Mouse (Mus musculus) hindbrain, postnatal 0 days (tissue): ENCODE results near the gene Smurf2. TPM values are rescaled to one million over a fixed set of nuclear protein-coding genes. Genes with fewer than 3 reads are reported as not detected.

ENCODE experiments used
- ATAC-seq: fragments of 200-750 bp; cut with Nextera tagmentation; 2 replicates; pipeline ENCODE4 v1.8.0; 2017; ENCODE audit warnings: mild to moderate bottlenecking, moderate TSS enrichment, moderate library complexity
- DNase-seq: peaks from one replicate; pipeline ENCODE4 v3.0.0-alpha.2; 2015; ENCODE audit warnings: low spot score
- H3K27ac ChIP-seq: fragments of 300-500 bp; sonication (generic); 2 replicates; pipeline ENCODE4 v1.5.1; 2014; ENCODE audit warnings: mild to moderate bottlenecking
- H3K27me3 ChIP-seq: fragments of 300-500 bp; sonication (generic); 2 replicates; pipeline ENCODE4 v1.6.1; 2014; ENCODE audit warnings: low read length, mixed read lengths; ENCODE audit not compliant: insufficient read depth
- H3K36me3 ChIP-seq: fragments of 300-500 bp; sonication (generic); 2 replicates; pipeline ENCODE4 v1.6.1; 2014; ENCODE audit warnings: low read length, mixed read lengths; ENCODE audit not compliant: insufficient read depth
- H3K4me1 ChIP-seq: fragments of 300-500 bp; sonication (generic); 2 replicates; pipeline ENCODE4 v1.6.1; 2014; ENCODE audit warnings: antibody characterized with exemption, low read length, mixed read lengths; ENCODE audit not compliant: insufficient read depth
- H3K4me2 ChIP-seq: fragments of 300-500 bp; sonication (generic); 2 replicates; pipeline ENCODE4 v1.6.1; 2014; ENCODE audit warnings: low read depth, mild to moderate bottlenecking, low read length, moderate library complexity, mixed read lengths
- H3K4me3 ChIP-seq: fragments of 300-500 bp; sonication (generic); 2 replicates; pipeline ENCODE4 v1.5.1; 2014; ENCODE audit warnings: low read length
- H3K9ac ChIP-seq: fragments of 300-500 bp; sonication (generic); replicated peaks from 2 replicates; pipeline ENCODE4 v1.6.1; 2014; ENCODE audit warnings: mild to moderate bottlenecking, low read length, moderate library complexity, mixed read lengths
- H3K9me3 ChIP-seq: fragments of 300-500 bp; sonication (generic); 2 replicates; pipeline ENCODE4 v1.6.1; 2016; ENCODE audit warnings: low read length, mixed read lengths
- CTCF ChIP-seq: IDR thresholded peaks from 2 replicates; pipeline ENCODE4 v1.5.1; 2016; ENCODE audit warnings: antibody characterized with exemption, control low read depth, low read depth
- WGBS: fragments of 180-500 bp; shearing (Covaris S2); extraction: QIAGEN DNeasy Blood & Tissue Kit; methylation state at CpG from one replicate; pipeline ENCODE4 v1.1.7; 2014; 5-methylcytosine and 5-hydroxymethylcytosine counted together
- polyA plus RNA-seq: library from polyadenylated mRNA; unstranded; fragments of >200 nt; fragmentation: Nextera tagmentation; extraction: Ambion mirVana; gene quantifications from 2 replicates; pipeline ENCODE4 v1.2.1, GENCODE M21; 2015
- total RNA-seq: library from RNA; depleted of rRNA; stranded (reverse); fragments of >200 nt; gene quantifications from 2 replicates; pipeline ENCODE4 v1.2.3, GENCODE M21; 2014

Gene Smurf2
- total and polyA plus RNA-seq, 2 experiments from 2014 or later: 8.7 to 35.7 TPM

DNA sequence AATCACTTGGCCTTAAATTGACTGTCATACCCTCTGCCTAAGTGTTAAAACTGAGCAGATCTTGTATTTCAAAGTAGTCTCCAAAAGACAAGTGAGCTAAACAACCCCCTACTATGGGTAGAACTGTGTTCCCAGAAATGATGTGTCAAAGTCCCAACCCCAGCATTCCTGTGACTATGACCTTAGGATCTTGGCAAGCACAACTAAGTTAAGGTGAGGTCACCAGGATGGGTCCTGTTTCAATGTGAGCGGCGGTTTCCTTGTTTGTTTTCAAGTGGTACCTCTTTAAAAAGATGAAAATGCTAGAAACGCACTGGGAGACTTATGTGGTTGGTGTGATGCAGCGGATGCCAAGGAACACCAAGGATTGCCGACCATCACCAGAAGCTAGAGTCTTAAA is 7.4 kb upstream of the Smurf2 start:
- TF ChIP-seq CTCF: no peak
- ATAC-seq: no peak
- H3K4me3 ChIP-seq: no peak overlapping the region
- no peak overlapping the region for H3K27ac ChIP-seq
- H3K4me2 ChIP-seq: no peak overlapping the region
- no peaks in the 10 kb centered on the region for H3K36me3 ChIP-seq
- no peaks in the 10 kb centered on the region for H3K9me3 ChIP-seq
- no peak for DNase-seq
- WGBS: 95% methylated on average over 5 of the region's 5 CpGs
- no peaks in the 10 kb centered on the region for H3K27me3 ChIP-seq
- no peak overlapping the region for H3K9ac ChIP-seq
- no peaks in the 10 kb centered on the region for H3K4me1 ChIP-seq

DNA sequence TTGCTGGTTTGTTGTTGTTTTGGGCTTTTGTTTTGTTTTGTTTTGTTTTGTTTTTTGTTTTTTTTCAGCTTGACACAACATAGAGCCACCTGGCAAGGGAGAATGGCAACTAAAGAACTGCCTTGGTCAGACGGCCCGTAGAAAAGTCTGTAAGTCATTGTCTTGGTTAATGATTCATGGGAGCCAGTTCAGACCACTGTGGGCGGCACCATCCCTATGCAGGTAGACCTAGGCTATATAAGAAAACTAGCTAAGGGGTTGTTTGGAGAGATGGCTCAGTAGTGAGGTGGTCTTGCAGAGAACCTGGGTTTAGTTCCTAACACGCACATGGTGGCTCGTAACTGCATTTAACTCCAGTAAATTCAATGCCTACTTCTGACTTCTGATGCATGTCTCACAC is 6.7 kb upstream of the Smurf2 start:
- H3K27ac ChIP-seq: no peak overlapping the region
- no peaks in the 10 kb centered on the region for H3K4me1 ChIP-seq
- H3K9ac ChIP-seq: no peak overlapping the region
- 94% methylated on average over 5 of the region's 5 CpGs for WGBS
- no peaks in the 10 kb centered on the region for H3K36me3 ChIP-seq
- H3K9me3 ChIP-seq: no peaks in the 10 kb centered on the region
- DNase-seq (no peak), ATAC-seq (no peak)
- H3K4me2 ChIP-seq: no peak overlapping the region
- no peak overlapping the region for H3K4me3 ChIP-seq
- no peaks in the 10 kb centered on the region for H3K27me3 ChIP-seq
- no peak for TF ChIP-seq CTCF

DNA sequence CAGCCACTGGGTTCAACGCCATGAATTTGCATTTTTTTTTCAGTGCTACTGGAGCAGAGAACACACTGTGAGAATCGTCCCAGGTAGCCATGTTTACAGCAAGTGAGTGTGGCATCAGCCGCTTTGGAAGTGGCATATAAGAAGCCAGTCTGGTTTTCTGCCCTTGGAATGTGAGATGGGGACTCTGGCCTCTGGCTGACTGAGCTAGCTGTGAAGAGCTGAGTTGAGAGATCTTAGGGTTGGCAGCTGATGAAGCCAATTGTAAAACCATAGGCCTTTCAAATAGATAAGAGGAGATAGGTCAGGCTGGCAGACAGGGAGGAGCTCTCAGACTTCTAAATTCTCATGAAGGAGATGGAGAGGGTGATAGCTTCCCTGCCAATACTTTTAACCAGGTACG is 6.2 kb upstream of the Smurf2 start:
- no peak for DNase-seq
- no peak for TF ChIP-seq CTCF
- no peaks in the 10 kb centered on the region for H3K4me1 ChIP-seq
- H3K27ac ChIP-seq: no peak overlapping the region
- H3K9ac ChIP-seq: no peak overlapping the region
- no peak for ATAC-seq
- H3K9me3 ChIP-seq: no peaks in the 10 kb centered on the region
- no peaks in the 10 kb centered on the region for H3K36me3 ChIP-seq
- WGBS: 80% methylated on average over 4 of the region's 4 CpGs
- no peaks in the 10 kb centered on the region for H3K27me3 ChIP-seq
- H3K4me3 ChIP-seq: no peak overlapping the region
- no peak overlapping the region for H3K4me2 ChIP-seq

DNA sequence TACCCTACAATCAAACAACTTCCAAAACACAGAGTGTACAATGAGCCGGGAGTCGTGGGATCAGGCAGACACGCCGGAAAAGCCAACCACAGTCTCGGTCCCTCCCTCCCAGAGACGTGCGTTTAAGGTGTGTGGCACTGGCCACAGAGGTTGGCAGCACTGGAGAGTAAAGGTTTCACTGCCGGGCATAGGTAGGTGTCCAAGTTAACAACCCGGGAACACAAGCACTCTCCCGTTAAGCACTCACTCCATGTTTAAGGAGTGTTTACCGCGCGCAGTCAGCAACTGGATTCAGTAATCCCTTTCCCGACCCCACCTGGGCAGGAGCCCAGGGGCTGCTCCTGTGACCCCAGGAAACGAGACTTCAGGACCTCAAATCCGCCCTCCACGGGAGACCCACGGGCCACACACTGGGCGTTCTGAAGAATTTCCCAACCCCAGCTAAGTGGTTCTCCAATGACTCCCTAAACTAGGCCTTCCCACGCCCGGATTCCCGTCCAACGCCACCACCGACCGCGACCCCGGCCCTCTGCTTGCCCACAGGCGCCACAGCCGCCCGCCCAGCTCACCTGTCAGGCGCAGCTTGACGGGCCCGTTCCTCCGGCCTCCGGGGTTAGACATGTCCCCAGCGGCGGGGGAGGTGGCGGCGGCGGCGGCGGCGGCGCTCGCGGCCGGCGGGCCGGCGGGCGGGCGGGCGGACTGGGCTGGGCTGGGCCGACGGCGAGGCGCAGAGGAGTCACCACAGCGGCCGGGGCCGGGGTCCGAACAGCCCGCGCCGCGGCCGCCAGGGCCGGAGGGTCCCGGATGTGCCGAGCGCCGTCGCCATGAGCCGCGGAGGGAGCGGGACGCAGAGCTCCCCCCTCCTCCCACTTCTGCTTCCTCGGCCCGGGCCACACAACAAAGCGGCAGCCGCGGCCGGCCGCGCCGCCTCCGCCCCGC is 634 bp downstream of the Smurf2 start:
- ATAC-seq: peak; percentile 90
- Histone ChIP-seq H3K4me1 (peaks cover 7% of the 10 kb centered on the region), H3K27me3 (no peaks in the 10 kb centered on the region), H3K27ac (peak overlapping the region; percentile 96), H3K4me3 (peak overlapping the region; percentile 88), H3K36me3 (no peaks in the 10 kb centered on the region), H3K9me3 (no peaks in the 10 kb centered on the region), H3K9ac (peak overlapping the region; percentile 90), H3K4me2 (peak overlapping the region; percentile 81)
- WGBS: 1% methylated on average over 82 of the region's 87 CpGs
- DNase-seq: peak; percentile 3
- TF ChIP-seq CTCF: no peak

DNA sequence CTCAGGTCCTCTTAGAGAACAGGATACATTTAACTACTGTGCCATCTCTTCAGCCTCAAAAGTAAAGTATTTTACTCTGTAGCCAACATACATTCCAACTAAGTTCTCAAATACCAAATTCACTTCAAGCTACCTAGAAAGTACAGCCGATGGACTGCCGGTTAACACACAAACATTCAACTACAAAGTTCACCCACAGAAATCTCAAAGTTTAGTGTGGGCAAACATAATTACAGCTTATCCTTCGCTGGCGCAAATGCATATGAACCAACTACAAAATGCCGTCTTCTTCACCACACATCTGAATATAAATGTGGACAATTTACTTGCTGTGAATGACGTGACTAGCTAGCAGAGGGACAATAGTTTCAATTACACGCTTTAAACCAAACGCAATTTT is 1.6 kb downstream of the Smurf2 start:
- H3K9me3 ChIP-seq: no peaks in the 10 kb centered on the region
- no peak for ATAC-seq

DNA sequence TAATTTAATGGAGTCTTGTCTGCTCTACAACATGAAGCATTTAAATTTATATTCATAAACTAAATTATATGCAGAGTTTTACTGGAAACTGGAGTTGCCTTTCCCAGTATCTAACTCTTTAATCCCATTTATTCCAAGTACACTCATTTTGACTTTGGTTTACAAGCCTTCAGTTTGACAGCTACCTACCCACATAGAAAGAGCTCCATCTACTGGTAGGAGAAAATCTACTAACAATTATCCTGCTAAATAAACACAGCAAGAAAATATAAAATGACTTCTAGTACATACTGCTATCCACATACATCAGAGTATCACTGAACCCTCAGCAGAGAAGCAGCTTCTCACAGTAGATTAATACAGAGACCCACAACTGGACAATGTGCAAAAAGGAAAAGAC is 9.3 kb downstream of the Smurf2 start:
- H3K27ac ChIP-seq: no peak overlapping the region
- no peak overlapping the region for H3K4me2 ChIP-seq
- no peaks in the 10 kb centered on the region for H3K36me3 ChIP-seq
- H3K9ac ChIP-seq: no peak overlapping the region
- no peaks in the 10 kb centered on the region for H3K27me3 ChIP-seq
- no peak for DNase-seq
- ATAC-seq: no peak
- H3K4me1 ChIP-seq: no peaks in the 10 kb centered on the region
- no peak overlapping the region for H3K4me3 ChIP-seq
- no peaks in the 10 kb centered on the region for H3K9me3 ChIP-seq
- peak; percentile 16; the same call in 1 of the 2 replicates for TF ChIP-seq CTCF

More for the DNA sequence above, 1.6 kb downstream of the Smurf2 start:
- H3K4me1 ChIP-seq: peaks cover 7% of the 10 kb centered on the region
- no peak overlapping the region for H3K27ac ChIP-seq
- DNase-seq: no peak
- 12% methylated on average over 8 of the region's 8 CpGs for WGBS
- peak overlapping the region; percentile 90; the same call in 1 of the 2 replicates for H3K9ac ChIP-seq
- H3K4me3 ChIP-seq: peak overlapping the region; percentile 88
- peak overlapping the region; percentile 81 for H3K4me2 ChIP-seq
- H3K36me3 ChIP-seq: no peaks in the 10 kb centered on the region
- no peak for TF ChIP-seq CTCF
- H3K27me3 ChIP-seq: no peaks in the 10 kb centered on the region

DNA sequence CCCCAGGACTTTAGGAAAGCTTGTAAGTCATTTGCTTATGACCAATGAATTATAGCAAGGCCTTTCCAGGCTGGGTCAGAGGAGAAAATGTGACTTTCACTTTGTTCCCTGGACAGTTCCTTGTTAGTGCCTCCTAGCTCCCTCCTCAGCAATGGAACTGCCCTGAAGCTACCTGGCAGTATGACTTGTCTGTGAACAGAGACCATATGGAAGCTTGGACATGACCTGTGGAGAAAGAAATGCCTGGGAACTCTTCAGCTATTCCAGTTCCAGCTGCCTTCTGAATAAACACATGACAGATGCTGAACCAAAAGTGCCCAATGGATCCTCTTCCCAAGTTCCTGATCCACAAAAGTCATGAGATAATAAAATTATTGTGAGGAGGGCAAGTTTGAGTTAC is 12.5 kb downstream of the Smurf2 start:
- H3K9me3 ChIP-seq: no peaks in the 10 kb centered on the region

More for the DNA sequence above, 12.5 kb downstream of the Smurf2 start:
- no peak overlapping the region for H3K9ac ChIP-seq
- no peaks in the 10 kb centered on the region for H3K4me1 ChIP-seq
- no peak overlapping the region for H3K4me3 ChIP-seq
- H3K4me2 ChIP-seq: no peak overlapping the region
- TF ChIP-seq CTCF: no peak
- ATAC-seq (no peak), DNase-seq (no peak)
- no peak overlapping the region for H3K27ac ChIP-seq
- no peaks in the 10 kb centered on the region for H3K36me3 ChIP-seq
- no peaks in the 10 kb centered on the region for H3K27me3 ChIP-seq
